Mouse (Mus musculus) neutrophil, adult 65 days (primary cell): ENCODE results near the gene 2310009B15Rik. TPM values are rescaled to one million over a fixed set of nuclear protein-coding genes. Genes with fewer than 3 reads are reported as not detected.

Experiments used
- total RNA-seq: library from RNA; stranded (reverse); gene quantifications from 2 replicates; pipeline ENCODE4 v1.2.4, GENCODE M21; 2023

The 2310009B15Rik gene
- total RNA-seq: 5.4 and 11.9 TPM in 2 replicates

GRCm38 (mm10) chr1:138856101-138856950 is at the start of gene 2310009B15Rik:
Gene 2310009B15Rik (minus strand): TSS chr1:138856852.

GRCm38 (mm10) chr1:138848511-138849109 is 8.0 kb downstream of the 2310009B15Rik start, which contains the start of gene Lhx9:
Gene Lhx9 (minus strand): TSS chr1:138848577.

Other genes starting within 250 kb of the 2310009B15Rik start
- gene Nek7, start 236.7 kb downstream of the 2310009B15Rik start, total RNA-seq: 28.5 and 32.2 TPM in 2 replicates
- not detected in 2 replicates for gene Lhx9, start 8.3 kb downstream of the 2310009B15Rik start, total RNA-seq
- 37.3 and 47.8 TPM in 2 replicates for gene Dennd1b, start 106.6 kb upstream of the 2310009B15Rik start, total RNA-seq